Mouse (Mus musculus): ENCODE measurements around the gene D5Ertd579e. TPM values are rescaled to one million over a fixed set of nuclear protein-coding genes. Genes with fewer than 3 reads are reported as not detected.

The D5Ertd579e gene
- polyA plus RNA-seq, 1 experiment from 2014 or later = 17.9 TPM

GRCm38 (mm10) chr5:36574147-36574870, 121.5 kb downstream of the D5Ertd579e start:
- ATAC-seq (ENCODE audit: insufficient number of reproducible peaks, low FRiP score, low TSS enrichment, low read depth) = no peak
- 47% methylated on average over 8 of the region's 8 CpGs for WGBS
- H3K4me1 ChIP-seq = peaks cover 22% of the 10 kb centered on the region
- no peaks in the 10 kb centered on the region for H3K9me3 ChIP-seq
- H3K27me3 ChIP-seq = no peaks in the 10 kb centered on the region
- H3K9ac ChIP-seq = no peak overlapping the region
- peaks cover 12% of the 10 kb centered on the region for H3K36me3 ChIP-seq
- H3K27ac ChIP-seq = peak overlapping the region; percentile 63
- H3K4me2 ChIP-seq = no peak overlapping the region
- no peak overlapping the region for H3K4me3 ChIP-seq

- H3K27ac ChIP-seq = no peak overlapping the region
- H3K4me2 ChIP-seq = no peak overlapping the region
- H3K36me3 ChIP-seq = peaks cover 12% of the 10 kb centered on the region
- no peak for ATAC-seq (ENCODE audit: insufficient number of reproducible peaks, low FRiP score, low TSS enrichment, low read depth)
- H3K4me1 ChIP-seq = peaks cover 22% of the 10 kb centered on the region
- H3K27me3 ChIP-seq = no peaks in the 10 kb centered on the region
- H3K9ac ChIP-seq = no peak overlapping the region
- no peaks in the 10 kb centered on the region for H3K9me3 ChIP-seq
- WGBS = 48% methylated on average over 3 of the region's 3 CpGs
- no peak overlapping the region for H3K4me3 ChIP-seq
Observed at GRCm38 (mm10) chr5:36573354-36573753, 122.5 kb downstream of the D5Ertd579e start.

GRCm38 (mm10) chr5:36571371-36571770, 124.5 kb downstream of the D5Ertd579e start:
- no peak for ATAC-seq (ENCODE audit: insufficient number of reproducible peaks, low FRiP score, low TSS enrichment, low read depth)
- Histone ChIP-seq H3K4me2 (no peak overlapping the region), H3K36me3 (peaks cover 12% of the 10 kb centered on the region), H3K9ac (no peak overlapping the region), H3K27ac (no peak overlapping the region), H3K4me1 (peaks cover 22% of the 10 kb centered on the region), H3K27me3 (no peaks in the 10 kb centered on the region), H3K9me3 (no peaks in the 10 kb centered on the region), H3K4me3 (no peak overlapping the region)
- WGBS = 93% methylated on average over 16 of the region's 16 CpGs

- ATAC-seq (ENCODE audit: insufficient number of reproducible peaks, low FRiP score, low TSS enrichment, low read depth) = no peak
- Histone ChIP-seq H3K4me2 (no peak overlapping the region), H3K27me3 (no peaks in the 10 kb centered on the region), H3K4me3 (no peak overlapping the region), H3K9me3 (no peaks in the 10 kb centered on the region), H3K9ac (no peak overlapping the region), H3K36me3 (peaks cover 12% of the 10 kb centered on the region), H3K4me1 (peaks cover 22% of the 10 kb centered on the region), H3K27ac (no peak overlapping the region)
- WGBS = 85% methylated on average over 4 of the region's 4 CpGs
Observed at GRCm38 (mm10) chr5:36570546-36571245, 125.1 kb downstream of the D5Ertd579e start.

- 91% methylated on average over 7 of the region's 7 CpGs for WGBS
- H3K27ac ChIP-seq = no peak overlapping the region
Observed at GRCm38 (mm10) chr5:36570098-36570497, 125.7 kb downstream of the D5Ertd579e start.

GRCm38 (mm10) chr5:36568118-36568517, 127.7 kb downstream of the D5Ertd579e start:
- Histone ChIP-seq H3K9ac (no peak overlapping the region), H3K4me2 (no peak overlapping the region), H3K9me3 (no peaks in the 10 kb centered on the region), H3K36me3 (peaks cover 12% of the 10 kb centered on the region), H3K27me3 (no peaks in the 10 kb centered on the region), H3K4me3 (no peak overlapping the region), H3K4me1 (peaks cover 2% of the 10 kb centered on the region), H3K27ac (no peak overlapping the region)
- ATAC-seq (ENCODE audit: insufficient number of reproducible peaks, low FRiP score, low TSS enrichment, low read depth) = no peak
- 78% methylated on average over 4 of the region's 4 CpGs for WGBS

More at GRCm38 (mm10) chr5:36570098-36570497, 125.7 kb downstream of the D5Ertd579e start:
- no peaks in the 10 kb centered on the region for H3K27me3 ChIP-seq
- H3K4me1 ChIP-seq = peaks cover 17% of the 10 kb centered on the region
- H3K36me3 ChIP-seq = peaks cover 12% of the 10 kb centered on the region
- ATAC-seq (ENCODE audit: insufficient number of reproducible peaks, low FRiP score, low TSS enrichment, low read depth) = no peak
- H3K9me3 ChIP-seq = no peaks in the 10 kb centered on the region
- H3K4me3 ChIP-seq = no peak overlapping the region
- no peak overlapping the region for H3K9ac ChIP-seq
- H3K4me2 ChIP-seq = no peak overlapping the region

GRCm38 (mm10) chr5:36567627-36568026, 128.2 kb downstream of the D5Ertd579e start:
- WGBS = 66% methylated on average over 2 of the region's 2 CpGs

GRCm38 (mm10) chr5:36564530-36564929, 131.3 kb downstream of the D5Ertd579e start:
- Histone ChIP-seq H3K4me3 (no peak overlapping the region), H3K4me1 (peaks cover 8% of the 10 kb centered on the region; the same call in 1 of the 2 replicates)
- 87% methylated on average over 9 of the region's 9 CpGs for WGBS

More at GRCm38 (mm10) chr5:36567627-36568026, 128.2 kb downstream of the D5Ertd579e start:
- Histone ChIP-seq H3K9ac (no peak overlapping the region), H3K4me3 (no peak overlapping the region), H3K4me1 (no peaks in the 10 kb centered on the region), H3K4me2 (no peak overlapping the region), H3K27me3 (no peaks in the 10 kb centered on the region), H3K36me3 (peaks cover 12% of the 10 kb centered on the region), H3K9me3 (no peaks in the 10 kb centered on the region), H3K27ac (no peak overlapping the region)
- ATAC-seq (ENCODE audit: insufficient number of reproducible peaks, low FRiP score, low TSS enrichment, low read depth) = no peak

GRCm38 (mm10) chr5:36563741-36564140, 132.1 kb downstream of the D5Ertd579e start:
- H3K4me2 ChIP-seq = no peak overlapping the region
- no peak for ATAC-seq (ENCODE audit: insufficient number of reproducible peaks, low FRiP score, low TSS enrichment, low read depth)
- 78% methylated on average over 6 of the region's 6 CpGs for WGBS
- H3K9me3 ChIP-seq = no peaks in the 10 kb centered on the region
- no peaks in the 10 kb centered on the region for H3K36me3 ChIP-seq
- peaks cover 10% of the 10 kb centered on the region; the same call in 1 of the 2 replicates for H3K4me1 ChIP-seq
- no peak overlapping the region for H3K9ac ChIP-seq
- H3K4me3 ChIP-seq = no peak overlapping the region
- H3K27me3 ChIP-seq = no peaks in the 10 kb centered on the region
- no peak overlapping the region for H3K27ac ChIP-seq

More at GRCm38 (mm10) chr5:36564530-36564929, 131.3 kb downstream of the D5Ertd579e start:
- H3K9me3 ChIP-seq = no peaks in the 10 kb centered on the region
- H3K36me3 ChIP-seq = no peaks in the 10 kb centered on the region
- ATAC-seq (ENCODE audit: insufficient number of reproducible peaks, low FRiP score, low TSS enrichment, low read depth) = no peak
- no peak overlapping the region for H3K9ac ChIP-seq
- H3K27ac ChIP-seq = no peak overlapping the region
- no peak overlapping the region for H3K4me2 ChIP-seq
- no peaks in the 10 kb centered on the region for H3K27me3 ChIP-seq

GRCm38 (mm10) chr5:36562791-36563445, 132.9 kb downstream of the D5Ertd579e start:
- Histone ChIP-seq H3K27me3 (no peaks in the 10 kb centered on the region), H3K4me3 (no peak overlapping the region), H3K4me2 (no peak overlapping the region), H3K27ac (no peak overlapping the region), H3K9me3 (no peaks in the 10 kb centered on the region), H3K9ac (no peak overlapping the region), H3K4me1 (peaks cover 12% of the 10 kb centered on the region; the same call in 1 of the 2 replicates), H3K36me3 (no peaks in the 10 kb centered on the region)
- ATAC-seq (ENCODE audit: insufficient number of reproducible peaks, low FRiP score, low TSS enrichment, low read depth) = no peak
- WGBS = 86% methylated on average over 10 of the region's 10 CpGs

- H3K4me2 ChIP-seq = no peak overlapping the region
- no peaks in the 10 kb centered on the region for H3K27me3 ChIP-seq
- no peak overlapping the region for H3K4me3 ChIP-seq
- no peak for ATAC-seq (ENCODE audit: insufficient number of reproducible peaks, low FRiP score, low TSS enrichment, low read depth)
- 78% methylated on average over 4 of the region's 4 CpGs for WGBS
- H3K9me3 ChIP-seq = no peaks in the 10 kb centered on the region
- no peaks in the 10 kb centered on the region for H3K36me3 ChIP-seq
- no peak overlapping the region for H3K27ac ChIP-seq
- peaks cover 16% of the 10 kb centered on the region; the same call in 1 of the 2 replicates for H3K4me1 ChIP-seq
- no peak overlapping the region for H3K9ac ChIP-seq
Observed at GRCm38 (mm10) chr5:36561509-36561908, 134.3 kb downstream of the D5Ertd579e start.

GRCm38 (mm10) chr5:36560490-36560889, 135.3 kb downstream of the D5Ertd579e start:
- Histone ChIP-seq H3K9ac (no peak overlapping the region), H3K9me3 (no peaks in the 10 kb centered on the region), H3K4me1 (peaks cover 16% of the 10 kb centered on the region; the same call in 1 of the 2 replicates), H3K4me2 (no peak overlapping the region), H3K27ac (no peak overlapping the region), H3K36me3 (no peaks in the 10 kb centered on the region), H3K4me3 (no peak overlapping the region), H3K27me3 (no peaks in the 10 kb centered on the region)
- 84% methylated on average over 4 of the region's 4 CpGs for WGBS
- ATAC-seq (ENCODE audit: insufficient number of reproducible peaks, low FRiP score, low TSS enrichment, low read depth) = no peak
